Mouse (Mus musculus) right cerebral cortex, postnatal 36 days (tissue): Measurements from ENCODE around the gene Stt3b.
A peak's percentile ranks its signal among the peaks of the same experiment; 100 is the strongest.

Source experiments
- DNase-seq, 2 experiments: peaks; one replicate each; pipeline ENCODE4 v3.0.0; 2022; ENCODE audit warnings: low spot score in 2 of 2, mixed read lengths in 1 of 2

The Stt3b gene

DNA sequence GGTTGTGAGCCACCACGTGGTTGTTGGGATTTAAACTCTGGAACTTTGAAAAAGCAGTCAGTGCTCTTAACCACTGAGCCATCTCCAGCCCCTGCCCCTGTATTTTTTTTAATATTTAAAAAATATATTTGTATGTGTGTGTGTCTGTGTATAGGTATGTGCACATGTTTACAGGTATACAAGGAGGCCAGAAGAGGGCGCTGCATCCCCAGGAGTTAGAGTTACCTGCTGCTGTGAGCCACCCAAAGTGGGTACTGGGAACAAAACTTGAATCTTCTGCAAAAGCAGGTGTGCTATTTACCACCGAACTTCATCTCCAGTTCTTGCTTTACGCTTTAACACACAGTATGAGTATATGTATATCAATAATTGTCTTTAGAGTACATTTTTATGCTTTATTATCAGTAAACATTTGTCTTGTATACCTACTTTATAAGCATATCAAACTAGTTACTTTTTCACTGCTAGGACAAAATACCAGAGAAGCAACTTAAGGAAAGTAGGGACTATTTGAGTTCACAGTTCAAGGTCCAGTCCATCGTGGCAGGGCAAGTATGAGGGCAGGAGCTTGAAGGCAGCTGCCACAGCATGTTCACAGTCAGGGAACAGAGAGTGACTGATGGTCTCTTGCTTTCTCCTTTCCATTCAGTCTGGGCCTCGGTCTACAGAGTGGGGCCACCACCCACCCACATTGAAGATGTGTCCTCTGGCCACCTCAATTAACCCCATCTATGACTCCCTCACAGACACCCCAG is 8.6 kb upstream of the Stt3b start:
- no peak for DNase-seq

DNA sequence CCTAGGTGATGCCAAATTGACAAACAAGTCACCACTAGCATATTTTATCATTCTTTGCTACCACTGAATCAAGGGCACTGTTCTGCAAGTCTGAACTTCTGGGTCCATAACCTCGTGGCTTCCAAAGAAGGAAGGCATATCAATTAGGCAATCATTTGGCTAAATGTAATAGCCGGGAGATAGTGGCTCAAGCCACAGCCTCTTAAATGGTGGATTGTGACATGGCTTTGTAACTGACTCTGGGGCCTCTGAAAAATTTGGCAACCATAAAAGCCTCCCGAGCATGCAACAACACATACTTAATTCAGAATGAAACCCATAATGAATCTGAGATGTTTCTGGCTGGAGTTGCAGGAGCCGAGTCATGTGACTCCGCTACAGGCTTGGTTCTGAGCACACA is 6.8 kb upstream of the Stt3b start:
- DNase-seq, result no peak

DNA sequence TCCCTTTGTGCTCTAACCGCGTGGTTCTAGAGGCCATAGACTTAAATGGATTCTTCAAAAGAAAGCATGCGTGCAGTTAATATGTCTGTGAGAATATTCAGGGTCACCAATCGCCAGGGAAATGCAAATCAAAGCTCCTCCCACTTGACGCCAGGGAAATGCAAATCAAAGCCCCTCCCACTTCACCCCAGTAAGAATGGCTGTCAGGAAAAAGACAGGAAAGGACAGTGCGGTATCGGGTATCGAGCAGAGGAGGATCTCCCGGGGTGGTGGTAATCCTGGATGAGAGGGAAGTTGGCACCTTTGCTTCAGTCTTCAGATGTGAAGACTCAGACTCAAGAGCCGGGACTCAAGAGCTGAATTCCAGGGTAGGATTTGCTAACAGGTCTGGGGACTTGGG is 4.3 kb upstream of the Stt3b start:
- no peak for DNase-seq

DNA sequence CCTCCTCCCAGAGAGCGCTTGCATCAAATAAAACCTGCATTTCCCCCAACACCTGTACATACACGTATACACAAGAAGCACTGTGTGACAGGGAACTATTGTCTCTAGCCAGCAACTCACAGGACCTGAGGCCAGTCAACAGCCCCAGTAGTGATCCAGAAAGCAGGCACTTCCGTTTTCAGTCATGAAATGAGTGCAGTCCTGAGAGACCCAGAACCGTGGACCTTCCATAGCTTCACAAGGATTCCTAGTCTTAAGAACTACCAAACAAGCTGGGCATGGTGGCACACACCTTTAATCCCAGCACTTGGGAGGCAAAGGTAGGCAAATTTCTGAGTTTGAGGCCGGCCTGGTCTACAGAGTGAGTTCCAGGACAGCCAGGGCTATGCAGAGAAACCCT is 3.6 kb upstream of the Stt3b start:
- DNase-seq, result no peak

DNA sequence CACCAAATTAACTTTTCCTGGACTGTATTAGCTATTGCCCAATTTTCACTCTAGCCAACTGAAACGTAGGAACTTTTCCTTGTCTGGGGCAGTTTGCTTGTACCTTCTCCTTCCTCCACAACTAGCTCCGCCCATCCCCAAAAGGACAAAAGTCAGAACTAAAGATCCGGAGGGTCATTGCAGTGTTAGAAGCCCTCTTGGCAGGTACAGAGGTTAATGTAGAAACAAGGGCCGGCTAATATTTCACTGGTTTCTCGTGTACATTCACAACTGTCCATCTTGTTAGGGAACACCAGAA is 951 bp upstream of the Stt3b start:
- no peak for DNase-seq

DNA sequence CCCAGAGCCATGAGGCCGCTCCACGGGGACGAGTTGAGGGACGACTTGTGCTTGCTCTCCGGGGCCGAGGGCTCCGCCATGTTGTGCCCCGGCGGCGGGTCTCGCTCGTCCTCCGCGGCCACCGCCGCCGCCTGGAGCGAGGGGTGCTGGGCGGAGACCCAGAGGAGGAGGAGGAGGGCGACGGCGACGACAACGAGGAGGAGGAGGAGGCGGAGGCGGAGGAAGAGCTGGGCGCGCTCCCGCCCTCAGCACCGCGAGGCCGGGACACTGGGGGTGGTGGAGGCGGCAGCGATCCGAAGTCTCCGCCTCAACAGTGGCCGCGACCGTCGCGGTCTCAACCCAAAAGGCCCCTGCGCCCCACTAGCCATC is 260 bp downstream of the Stt3b start:
- DNase-seq, result no peak

DNA sequence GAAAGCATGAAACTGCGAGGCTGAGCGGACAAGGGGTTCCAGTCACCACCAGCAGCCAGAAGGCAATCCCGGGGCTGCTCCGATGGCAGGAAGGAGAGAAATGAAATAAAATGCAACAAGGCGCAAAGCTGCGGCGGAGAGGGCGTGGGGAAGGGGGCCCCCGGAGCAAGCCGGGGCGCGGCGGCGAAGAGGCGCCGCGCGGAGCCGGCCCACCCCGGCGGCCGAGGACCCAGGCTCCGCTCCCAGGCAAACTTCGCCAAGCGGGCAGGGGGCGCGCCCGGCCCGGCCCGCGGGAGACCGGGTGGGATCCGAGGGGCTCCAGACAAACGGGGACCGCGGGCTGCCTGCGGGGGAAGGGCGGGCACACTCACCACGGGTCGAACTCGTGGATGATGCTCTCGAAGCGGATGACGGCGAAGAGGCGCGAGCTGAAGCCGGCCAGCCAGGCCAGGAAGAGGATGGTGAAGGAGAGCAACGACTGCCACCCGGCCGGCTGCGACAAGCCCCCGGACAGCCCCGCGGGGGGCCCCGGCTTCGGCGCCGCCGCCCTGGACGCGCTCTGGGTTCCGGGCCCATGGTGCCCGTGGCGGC is 745 bp downstream of the Stt3b start:
- DNase-seq, result no peak

DNA sequence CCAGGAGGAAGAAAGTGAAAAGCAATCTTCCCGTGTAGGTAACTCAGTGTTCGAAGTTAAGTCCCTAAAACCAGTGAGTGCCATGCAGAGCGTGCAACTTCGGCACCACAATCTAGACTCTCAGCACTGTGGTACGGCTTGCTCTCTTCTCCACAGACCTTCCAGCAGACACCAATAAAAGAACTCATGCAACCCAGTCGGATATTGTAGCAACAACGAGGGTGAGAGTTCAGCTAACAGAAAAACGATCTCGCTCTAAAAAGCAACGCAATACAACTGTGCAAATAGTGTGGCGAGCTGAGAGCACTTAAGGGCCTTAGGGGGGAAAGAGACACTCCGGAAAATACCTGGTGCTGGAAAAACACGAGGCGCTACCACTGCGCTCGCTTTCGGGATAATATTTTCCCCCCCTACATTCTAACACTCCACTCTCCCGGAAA is 1.3 kb downstream of the Stt3b start:
- DNase-seq, result no peak

DNA sequence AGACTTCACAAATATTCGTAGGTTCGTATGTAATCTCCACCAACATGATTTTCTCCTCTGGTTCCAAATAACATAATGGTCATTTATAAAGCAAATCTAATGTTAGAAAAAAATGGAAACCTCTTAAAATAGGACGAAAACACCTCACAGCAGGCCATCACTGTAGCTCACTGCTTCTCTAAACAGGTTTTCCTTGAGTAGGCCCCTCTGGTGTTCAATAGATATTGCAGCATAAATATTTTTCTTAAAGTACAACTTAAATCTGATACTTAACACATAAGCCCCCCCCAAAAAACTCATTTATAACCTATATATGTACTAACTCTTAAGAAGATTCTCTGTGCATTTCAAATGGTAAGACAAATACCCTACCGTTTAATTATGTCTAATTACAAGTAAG is 1.8 kb downstream of the Stt3b start:
- DNase-seq, result no peak

DNA sequence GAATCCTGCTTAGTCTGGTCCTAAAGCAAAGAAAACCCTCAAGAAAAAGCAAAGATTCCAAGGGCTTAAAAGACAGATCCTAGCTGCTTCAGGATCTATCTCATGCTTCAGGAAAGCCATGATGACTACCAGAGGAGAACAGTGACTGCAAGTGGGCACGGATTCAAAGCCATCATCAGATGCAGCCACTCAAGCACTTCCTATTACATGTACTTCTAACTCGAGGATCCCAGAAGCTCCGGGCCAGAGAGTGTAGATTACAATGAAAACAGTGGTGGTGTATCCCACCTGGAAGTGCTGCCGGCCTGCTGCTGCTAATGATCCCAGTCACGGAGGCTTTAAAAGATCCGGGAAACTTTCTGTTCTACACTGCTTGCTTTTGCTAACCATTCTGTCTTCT is 4.0 kb downstream of the Stt3b start:
- DNase-seq, result no peak

DNA sequence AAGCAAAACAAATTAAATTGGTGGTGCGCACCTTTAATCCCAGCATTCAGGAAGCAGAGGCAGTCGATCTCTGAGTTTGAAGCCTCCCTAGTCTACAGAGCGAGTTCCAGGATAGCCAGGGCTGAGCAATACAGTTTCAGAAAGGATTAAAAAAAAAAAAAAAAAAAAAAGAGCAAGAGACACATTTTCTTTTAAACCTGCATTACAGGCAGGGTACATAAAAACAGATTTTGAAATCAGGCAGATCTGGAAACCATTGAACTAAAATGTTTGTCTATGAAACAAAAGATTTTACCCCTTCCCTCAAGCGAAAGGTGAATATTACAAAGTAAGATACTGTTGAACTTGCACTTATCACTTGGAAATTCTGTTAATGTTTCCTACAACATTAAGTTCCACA is 6.1 kb downstream of the Stt3b start:
- no peak for DNase-seq

DNA sequence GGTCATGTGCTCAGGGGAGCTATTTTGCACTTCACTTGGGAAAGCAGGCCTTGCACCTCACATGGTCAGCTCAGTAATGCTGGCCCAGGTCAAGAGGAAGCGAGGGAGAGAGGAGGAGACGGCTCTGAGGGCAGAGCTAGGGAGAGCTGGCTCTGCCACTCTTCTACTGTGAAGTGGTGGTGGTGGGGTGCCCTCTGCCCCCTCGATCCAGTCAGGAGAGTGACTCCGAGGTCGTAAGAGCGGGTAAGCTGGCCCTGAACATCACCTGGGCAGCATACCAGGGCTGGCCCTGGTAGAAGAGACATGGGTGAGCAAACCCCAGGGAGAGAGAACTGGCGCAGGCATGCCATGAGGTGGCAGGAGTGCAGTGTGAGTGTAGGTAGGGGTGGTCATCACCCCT is 8.6 kb downstream of the Stt3b start:
- no peak for DNase-seq

DNA sequence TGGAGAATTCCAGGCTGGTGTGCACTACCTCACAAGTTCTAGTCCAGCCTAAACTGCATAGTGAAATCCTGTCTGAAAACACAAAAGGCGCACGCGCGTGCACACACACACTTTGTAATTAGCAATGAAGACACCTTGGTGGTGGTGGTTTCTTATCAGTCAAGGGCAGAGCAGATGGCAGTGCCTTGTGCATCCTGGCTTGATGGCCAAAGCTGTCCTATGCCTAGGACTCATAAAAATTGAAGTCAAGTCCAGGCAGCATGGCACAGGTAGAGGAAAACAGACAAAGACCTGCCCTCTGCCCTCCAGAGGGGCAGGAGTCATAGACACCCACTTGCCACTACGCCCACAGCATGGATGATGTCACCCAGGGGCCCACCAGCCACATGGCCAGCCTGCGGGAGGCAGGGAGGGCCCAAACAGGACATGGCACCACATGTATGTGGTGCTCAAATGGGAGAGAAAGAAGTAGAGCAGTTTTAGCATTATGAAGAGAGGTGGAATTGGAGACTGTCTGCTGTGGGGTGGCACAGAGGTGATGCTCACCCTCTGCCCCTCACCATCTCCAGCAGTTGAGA is 9.1 kb downstream of the Stt3b start:
- no peak for DNase-seq

DNA sequence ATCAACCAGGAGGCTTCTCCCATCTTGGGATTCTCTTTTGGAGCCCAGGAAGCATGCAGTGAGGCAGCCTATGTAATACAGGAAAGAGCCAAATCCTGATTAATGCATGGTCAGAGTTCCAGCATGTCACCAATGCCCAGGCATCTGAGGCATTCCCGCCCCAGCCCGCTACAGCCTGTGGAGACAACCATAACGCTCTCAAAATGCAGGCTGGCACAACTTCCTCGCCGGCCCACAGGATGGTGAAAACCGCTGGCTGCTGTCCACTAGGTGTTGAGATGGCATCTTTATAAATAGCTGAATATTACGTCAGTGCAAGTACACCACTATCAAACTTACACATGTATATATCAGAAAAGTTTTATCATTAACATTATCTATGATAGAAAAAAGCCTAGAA is 13.5 kb downstream of the Stt3b start:
- DNase-seq, result no peak

DNA sequence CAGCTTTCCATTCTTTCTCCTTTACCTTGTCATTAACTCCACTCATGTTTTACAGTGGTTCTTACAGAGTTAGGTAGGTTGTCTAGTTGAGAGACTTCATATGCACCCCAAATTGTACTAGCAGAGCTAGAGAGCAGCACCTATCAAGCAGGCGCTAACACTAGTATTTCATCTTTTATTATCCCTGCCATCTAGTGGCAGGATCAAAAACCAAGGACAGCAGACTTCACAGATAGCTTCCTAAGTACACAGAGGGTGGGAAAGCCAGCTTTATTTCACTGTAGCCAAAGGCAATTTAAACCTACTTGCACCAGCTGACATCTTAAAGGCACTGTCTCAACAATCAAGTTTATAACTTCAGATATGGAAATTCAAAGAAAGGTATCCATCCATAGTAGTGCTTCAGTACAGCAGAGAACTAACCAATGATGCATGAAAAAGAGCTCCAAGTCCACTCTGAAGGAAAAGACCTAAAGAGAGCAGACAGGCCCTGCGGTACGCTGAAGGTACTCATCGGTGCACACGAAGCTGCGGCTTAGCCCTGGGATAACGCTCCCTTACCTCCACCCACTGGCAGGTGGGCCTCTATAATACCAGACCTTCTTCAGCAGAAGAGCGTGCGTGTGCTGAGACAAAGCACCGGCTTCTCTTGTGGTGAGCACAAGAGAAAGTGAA is 16.2 kb downstream of the Stt3b start:
- no peak for DNase-seq

DNA sequence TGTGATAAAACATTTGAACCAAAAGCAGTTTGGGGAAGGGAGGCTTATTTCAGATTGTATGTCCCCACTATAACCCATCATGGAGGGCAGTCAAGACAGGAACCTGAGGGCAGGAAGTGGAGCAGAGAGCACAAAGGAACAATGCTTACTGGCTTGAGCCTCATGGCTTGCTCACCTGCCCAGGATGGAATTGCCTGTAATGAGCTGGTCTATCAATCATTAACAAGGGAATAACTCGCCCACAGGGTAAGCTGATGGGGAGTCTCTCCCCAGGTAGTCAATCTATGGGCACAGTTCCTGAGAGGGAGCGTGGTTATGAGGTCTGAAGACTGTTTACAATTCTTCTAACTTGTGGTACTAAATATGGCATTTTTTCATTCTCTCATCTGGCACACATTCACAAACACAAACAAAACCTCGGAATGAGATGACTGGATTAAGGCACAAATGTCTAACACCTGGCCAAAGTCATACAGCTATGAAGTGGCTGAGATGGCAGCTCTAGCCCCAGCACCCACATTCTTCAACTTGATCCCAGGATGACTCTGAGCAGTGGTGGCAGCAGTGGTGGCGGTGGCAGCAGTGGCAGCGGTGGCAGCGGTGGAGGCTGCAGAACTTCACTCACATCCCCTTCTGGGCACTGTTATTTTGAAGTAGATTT is 22.3 kb downstream of the Stt3b start:
- DNase-seq, result no peak

DNA sequence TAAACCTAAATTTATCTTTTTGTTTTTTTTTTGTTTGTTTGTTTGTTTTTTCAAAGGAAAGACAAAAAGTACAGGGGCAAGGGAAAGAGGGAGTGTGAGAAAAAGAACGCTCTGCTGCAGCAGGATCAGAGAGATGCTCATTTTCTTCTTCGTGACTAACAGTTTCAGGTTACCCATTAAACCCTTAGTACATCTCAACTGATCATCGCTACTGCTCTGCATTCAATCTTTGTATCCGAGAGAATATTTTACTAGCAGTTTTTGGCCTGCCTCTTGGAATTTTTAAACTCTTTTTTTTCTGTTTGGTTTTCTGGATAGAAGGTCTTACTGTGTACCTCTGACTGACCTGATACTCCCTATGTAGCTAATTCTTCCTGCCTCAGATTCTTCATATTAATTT is 25.8 kb downstream of the Stt3b start:
- no peak for DNase-seq

DNA sequence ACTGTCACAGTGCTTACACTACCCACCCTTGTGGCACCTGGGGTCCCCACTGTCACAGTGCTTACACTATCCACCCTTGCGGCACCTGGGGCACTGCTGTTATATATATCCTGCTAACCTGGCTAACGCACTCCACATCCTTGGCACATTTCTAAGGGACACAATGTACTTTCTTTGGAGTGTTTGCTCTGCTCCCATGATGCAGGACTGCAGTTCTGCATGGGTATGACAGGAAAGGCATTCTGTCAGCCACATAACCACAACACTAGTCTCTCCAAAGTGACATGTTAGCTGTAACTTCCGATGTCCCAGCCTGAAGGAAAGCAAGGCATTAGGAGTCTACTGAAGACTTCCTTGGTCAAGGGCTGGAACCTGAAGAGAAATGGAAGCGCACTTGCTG is 26.8 kb downstream of the Stt3b start:
- DNase-seq, result no peak

DNA sequence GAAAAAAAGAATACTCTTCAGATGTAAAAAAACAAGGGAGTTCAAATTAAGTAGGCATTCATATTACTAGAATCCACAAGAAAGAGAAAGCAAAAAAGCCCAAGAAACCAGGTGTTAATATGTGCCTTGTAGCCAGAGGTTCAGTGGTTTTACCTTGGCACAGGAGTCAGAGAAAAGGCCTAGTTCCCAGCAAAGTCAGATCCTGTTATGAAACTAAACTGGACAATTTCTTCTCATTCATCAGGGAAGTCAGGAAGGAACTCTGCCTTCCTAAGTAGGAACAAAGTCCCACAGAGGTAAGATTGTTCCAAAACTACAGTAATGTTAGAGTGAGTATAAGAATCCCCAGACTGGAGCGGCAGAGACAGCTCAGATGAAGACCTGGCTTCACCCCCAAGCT is 31.6 kb downstream of the Stt3b start:
- no peak for DNase-seq

DNA sequence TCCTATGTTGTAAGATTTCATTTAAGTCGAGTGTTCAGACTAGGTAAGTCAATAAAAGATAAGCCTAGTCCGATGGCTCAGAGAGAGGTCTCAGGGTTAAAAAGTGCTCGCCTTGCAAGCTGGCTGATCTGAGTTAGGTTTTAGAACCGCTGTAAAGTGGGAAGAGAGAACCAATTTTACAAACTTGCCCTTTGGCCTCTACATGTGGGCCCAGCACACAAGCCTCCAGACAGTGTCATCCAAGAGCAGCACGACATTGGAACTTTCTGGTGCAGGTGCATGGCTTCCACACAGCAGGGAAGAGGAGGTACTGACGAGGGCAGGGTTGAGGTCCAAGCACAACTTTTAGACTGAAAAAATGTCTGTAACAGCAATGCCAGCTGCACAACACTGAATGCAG is 35.4 kb downstream of the Stt3b start:
- DNase-seq, result no peak

DNA sequence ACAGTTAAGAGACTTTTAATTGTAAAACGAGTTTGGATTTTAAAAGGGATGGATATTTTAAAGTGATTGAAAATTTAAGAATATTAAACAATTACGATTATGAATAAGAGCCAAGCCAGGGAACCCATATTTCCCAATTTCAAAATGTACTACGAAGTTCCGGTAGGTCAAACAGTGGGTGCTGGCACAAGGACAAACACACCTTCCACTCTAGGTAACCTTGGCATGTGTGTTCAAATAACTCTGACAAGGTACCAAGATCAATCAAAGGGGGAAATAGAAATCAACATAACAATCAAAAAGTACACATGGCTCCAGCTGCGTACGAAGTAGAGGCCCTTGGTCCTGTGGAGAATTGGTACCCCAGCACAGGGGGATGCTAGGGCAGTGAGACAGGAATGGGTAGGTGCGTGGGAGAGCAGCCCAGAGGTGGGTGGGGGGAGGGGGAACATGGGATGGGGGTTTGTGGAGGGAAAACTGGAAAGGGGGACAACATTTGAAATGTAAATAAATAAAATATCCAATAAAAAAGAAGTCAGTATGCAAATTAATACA is 37.0 kb downstream of the Stt3b start:
- no peak for DNase-seq

DNA sequence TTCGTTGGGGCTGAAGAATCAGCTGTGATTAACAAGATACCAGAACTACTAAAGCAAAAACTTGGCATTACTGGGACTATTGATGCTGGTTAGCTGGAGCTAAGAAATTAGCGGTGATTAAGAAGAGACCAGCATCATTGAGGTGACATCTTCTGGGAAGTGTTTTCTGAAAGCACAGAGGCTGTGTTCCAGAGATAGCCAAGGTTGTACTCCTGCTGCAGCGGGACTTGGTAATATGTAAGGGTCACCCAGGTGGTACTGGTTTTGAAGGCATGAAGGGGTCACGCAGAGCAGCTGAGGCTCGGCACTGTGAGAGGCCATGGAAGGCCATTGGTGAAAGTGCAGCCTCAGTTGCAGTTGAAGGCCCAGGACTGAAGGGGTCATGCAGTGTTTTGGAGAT is 37.8 kb downstream of the Stt3b start:
- peak in 1 of 2 experiments; percentile 26 for DNase-seq
